8 mouse cellular contexts compared by ENCODE assay signal in genomic region chr5:5372354-5372753, GRCm38 (mm10). TPM values are rescaled to one million over a fixed set of nuclear protein-coding genes. Genes with fewer than 3 reads are reported as not detected.
DNase-seq lines count a peak whose midpoint lies in the region; ATAC-seq and TF ChIP-seq lines count a peak whose summit lies in the region.
"Had no signal": no experiment of that assay in that cellular context is flagged by ENCODE, and none has a peak within 500 bp of the region (broad histone marks: within the 10 kb centered on the region; RNA-seq: fewer than 3 reads in every experiment).

No protein-coding gene starts in this region.

- H3K4me1 ChIP-seq in hindbrain, embryonic 12.5 days = peaks cover 22% of the 10 kb centered on the region
- H3K4me1 ChIP-seq in hindbrain, embryonic 13.5 days (replicated peaks) = peaks cover 34% of the 10 kb centered on the region
- peaks cover 3% of the 10 kb centered on the region; the same call in 1 of the 2 replicates for H3K4me1 ChIP-seq in embryonic facial prominence, embryonic 14.5 days (ENCODE audit: control insufficient read depth, insufficient read depth, low read length)
- no peaks in the 10 kb centered on the region; the same call in 1 of the 2 replicates for H3K4me1 ChIP-seq in thymus, adult 2 months (replicated peaks; ENCODE audit: control insufficient read depth, insufficient read depth, low read length)
- H3K4me1 ChIP-seq: stomach, embryonic 15.5 days had no signal

- no peaks in the 10 kb centered on the region for H3K27me3 ChIP-seq in hindbrain, embryonic 12.5 days
- no peaks in the 10 kb centered on the region for H3K27me3 ChIP-seq in hindbrain, embryonic 13.5 days
- no peaks in the 10 kb centered on the region for H3K27me3 ChIP-seq in embryonic facial prominence, embryonic 14.5 days (replicated peaks; ENCODE audit: control insufficient read depth, insufficient read depth, low read length)
- no peaks in the 10 kb centered on the region for H3K27me3 ChIP-seq in thymus, adult 2 months (ENCODE audit: control insufficient read depth, insufficient read depth, low read length)
- H3K27me3 ChIP-seq: stomach, embryonic 15.5 days had no signal

- 70% methylated on average over 3 of the region's 3 CpGs for WGBS in hindbrain, embryonic 12.5 days
- WGBS in hindbrain, embryonic 13.5 days = 63% methylated on average over 3 of the region's 3 CpGs
- 72% methylated on average over 3 of the region's 3 CpGs for WGBS in embryonic facial prominence, embryonic 14.5 days
- 100% methylated on average over 3 of the region's 3 CpGs for WGBS in thymus, adult 2 months

- no peaks in the 10 kb centered on the region for H3K9me3 ChIP-seq in hindbrain, embryonic 12.5 days (replicated peaks)
- no peaks in the 10 kb centered on the region for H3K9me3 ChIP-seq in hindbrain, embryonic 13.5 days
- no peaks in the 10 kb centered on the region for H3K9me3 ChIP-seq in embryonic facial prominence, embryonic 14.5 days (ENCODE audit: control insufficient read depth, low read length)
- H3K9me3 ChIP-seq: stomach, embryonic 15.5 days had no signal

- TF ChIP-seq POLR2A in thymus, adult 2 months (IDR thresholded peaks at IDR 0.05; ENCODE audit: control insufficient read depth, extremely low read depth, insufficient read depth, low read length, poor library complexity) = no peak

- H3K9ac ChIP-seq in hindbrain, embryonic 12.5 days = no peak overlapping the region
- H3K9ac ChIP-seq in hindbrain, embryonic 13.5 days = no peak overlapping the region; the same call in 1 of the 2 replicates
- H3K9ac ChIP-seq in embryonic facial prominence, embryonic 14.5 days (ENCODE audit: low read depth, low read length) = no peak overlapping the region
- H3K9ac ChIP-seq: stomach, embryonic 15.5 days had no signal

- 0 out of 2 replicates have a peak, but pooled peaks have one; percentile 38 for ATAC-seq in hindbrain, embryonic 12.5 days (ENCODE audit: low FRiP score)
- ATAC-seq in hindbrain, embryonic 13.5 days (ENCODE audit: low FRiP score) = no peak
- ATAC-seq in embryonic facial prominence, embryonic 14.5 days (ENCODE audit: low read depth) = peak; percentile 75

- no peak overlapping the region for H3K4me2 ChIP-seq in hindbrain, embryonic 12.5 days (replicated peaks)
- H3K4me2 ChIP-seq in hindbrain, embryonic 13.5 days = no peak overlapping the region
- no peak overlapping the region for H3K4me2 ChIP-seq in embryonic facial prominence, embryonic 14.5 days (ENCODE audit: low read depth, low read length)
- H3K4me2 ChIP-seq: stomach, embryonic 15.5 days had no signal

- no peak overlapping the region for H3K27ac ChIP-seq in hindbrain, embryonic 12.5 days
- no peak overlapping the region for H3K27ac ChIP-seq in hindbrain, embryonic 13.5 days
- no peak overlapping the region for H3K27ac ChIP-seq in embryonic facial prominence, embryonic 14.5 days (replicated peaks; ENCODE audit: low read depth, low read length)
- no peak overlapping the region for H3K27ac ChIP-seq in thymus, adult 2 months (ENCODE audit: control insufficient read depth, insufficient read depth, low read length)
- H3K27ac ChIP-seq: stomach, embryonic 15.5 days had no signal

- TF ChIP-seq CTCF in thymus, adult 2 months (IDR thresholded peaks at IDR 0.05; ENCODE audit: borderline replicate concordance, control insufficient read depth, extremely low read depth, insufficient read depth, low read length, poor library complexity) = no peak

- H3K4me3 ChIP-seq in hindbrain, embryonic 12.5 days = no peak overlapping the region
- H3K4me3 ChIP-seq in hindbrain, embryonic 13.5 days = no peak overlapping the region
- H3K4me3 ChIP-seq in embryonic facial prominence, embryonic 14.5 days (ENCODE audit: low read depth, low read length) = no peak overlapping the region
- H3K4me3 ChIP-seq in thymus, adult 2 months (ENCODE audit: control insufficient read depth, insufficient read depth, low read length) = no peak overlapping the region
- H3K4me3 ChIP-seq: stomach, embryonic 15.5 days had no signal

- peak; percentile 26 for DNase-seq in retina, postnatal 1 day
- DNase-seq in retina, embryonic 14.5 days (ENCODE audit: low spot score) = no peak
- DNase-seq in embryonic facial prominence, embryonic 14.5 days (ENCODE audit: low spot score) = peak; percentile 63
- DNase-seq in thymus, adult 2 months = no peak
- DNase-seq in left cerebral cortex, adult 8-10 months (ENCODE audit: low spot score in 2 of 2) = no peak

- H3K36me3 ChIP-seq in hindbrain, embryonic 12.5 days = no peaks in the 10 kb centered on the region
- no peaks in the 10 kb centered on the region for H3K36me3 ChIP-seq in hindbrain, embryonic 13.5 days
- H3K36me3 ChIP-seq in embryonic facial prominence, embryonic 14.5 days (ENCODE audit: control insufficient read depth, insufficient read depth, low read length) = 0 out of 2 replicates have a peak, but pooled peaks cover 5% of the 10 kb centered on the region
- no peaks in the 10 kb centered on the region for H3K36me3 ChIP-seq in thymus, adult 2 months (ENCODE audit: control insufficient read depth, insufficient read depth, low read length)
- H3K36me3 ChIP-seq: stomach, embryonic 15.5 days had no signal

RNA-seq across cellular contexts. Expression of gene Cdk14, which starts 47.8 kb away (rescaled TPM):
- 43.8 and 46.3 TPM in 2 replicates for polyA plus RNA-seq in hindbrain, embryonic 12.5 days (2016; fragmentation: Nextera tagmentation; extraction: Ambion mirVana)
- polyA plus RNA-seq in hindbrain, embryonic 13.5 days (2015; fragmentation: Nextera tagmentation; extraction: Ambion mirVana) = 35.8 and 36.1 TPM in 2 replicates
- 33.8 and 34.0 TPM in 2 replicates for polyA plus RNA-seq in embryonic facial prominence, embryonic 14.5 days (2014; fragmentation: Nextera tagmentation; extraction: Ambion mirVana)
- polyA plus RNA-seq in thymus, adult 2 months (2012; rRNA removed) = 0.90 and 0.91 TPM in 2 replicates
- 100 to 1,000 TPM; 168 to 203 (median 193) TPM for total RNA-seq in left cerebral cortex, adult 8-10 months (2022)

Comparison
In these comparisons a context has a peak if more than half of its experiments do, and no peak if none do; other contexts are left out.
1. DNase-seq: peak in retina, postnatal 1 day (single experiment) and embryonic facial prominence, embryonic 14.5 days (single experiment); none in retina, embryonic 14.5 days (single experiment), thymus, adult 2 months (single experiment) and left cerebral cortex, adult 8-10 months (0 of 2).
2. RNA of gene Cdk14, which starts 47.8 kb away (polyA plus RNA-seq): 43.8 to 46.3 TPM in hindbrain, embryonic 12.5 days, 35.8 to 36.1 TPM in hindbrain, embryonic 13.5 days and 33.8 to 34.0 TPM in embryonic facial prominence, embryonic 14.5 days; 0.90 to 0.91 TPM in thymus, adult 2 months; every median in the first group is over 10 times any median in the second.